Mouse (Mus musculus): ENCODE measurements around the gene Cspg4.
"Not testable (repeated sequence)": the region's sequence is repeated elsewhere in the genome, so short reads cannot be mapped to it uniquely, and the experiment has no call there.

- not testable (repeated sequence) for TF ChIP-seq CTCF (IDR thresholded peaks at IDR 0.05; ENCODE audit: low read depth); EP300 (optimal IDR thresholded peaks at IDR 0.05)
These were observed 45.2 kb downstream of the Cspg4 start for GRCm38 (mm10) chr9:56909991-56910390.
